Mouse (Mus musculus) kidney, postnatal 0 days (tissue): ENCODE measurements at regions not wholly inside any gene's neighbourhood (a gene's known extent, or its start where the extent isn't known, plus 50 kb on each side); places are given as distances from the start of the nearest gene placed in this dataset.

ENCODE experiments used
- ATAC-seq: fragments of 200-750 bp; cut with Nextera tagmentation; replicated peaks from 2 replicates; pipeline ENCODE4 v1.8.0; 2017; ENCODE audit warnings: low read depth, moderate number of reproducible peaks, moderate TSS enrichment, moderate library complexity; ENCODE audit not compliant: low FRiP score
- DNase-seq: peaks from one replicate; pipeline ENCODE4 v3.0.0-alpha.2; 2016; ENCODE audit warnings: low spot score
- H3K27ac ChIP-seq: fragments of 300-500 bp; sonication (generic); 2 replicates; pipeline ENCODE4 v1.5.1; 2014; ENCODE audit warnings: mild to moderate bottlenecking
- H3K27me3 ChIP-seq: fragments of 300-500 bp; sonication (generic); 2 replicates; pipeline ENCODE4 v1.6.1; 2014; ENCODE audit warnings: low read length, mixed read lengths; ENCODE audit not compliant: insufficient read depth
- H3K36me3 ChIP-seq: fragments of 300-500 bp; sonication (generic); 2 replicates; pipeline ENCODE4 v1.6.1; 2014; ENCODE audit warnings: low read length, mixed read lengths; ENCODE audit not compliant: insufficient read depth
- H3K4me1 ChIP-seq: fragments of 300-500 bp; sonication (generic); replicated peaks from 2 replicates; pipeline ENCODE4 v1.6.1; 2014; ENCODE audit warnings: antibody characterized with exemption, low read length, mixed read lengths; ENCODE audit not compliant: insufficient read depth
- H3K4me2 ChIP-seq: fragments of 300-500 bp; sonication (generic); 2 replicates; pipeline ENCODE4 v1.6.1; 2014; ENCODE audit warnings: mild to moderate bottlenecking, low read length, moderate library complexity, mixed read lengths
- H3K4me3 ChIP-seq: fragments of 300-500 bp; sonication (generic); replicated peaks from 2 replicates; pipeline ENCODE4 v1.5.1; 2014; ENCODE audit warnings: low read depth, low read length
- H3K9ac ChIP-seq: fragments of 300-500 bp; sonication (generic); 2 replicates; pipeline ENCODE4 v1.6.1; 2014; ENCODE audit warnings: low read depth, low read length
- H3K9me3 ChIP-seq: fragments of 300-500 bp; sonication (generic); replicated peaks from 2 replicates; pipeline ENCODE4 v1.6.1; 2016; ENCODE audit warnings: low read length, inconsistent platforms, mixed read lengths
- CTCF ChIP-seq: IDR thresholded peaks from 2 replicates; pipeline ENCODE4 v1.5.1; 2016; ENCODE audit warnings: antibody characterized with exemption, low read depth, mild to moderate bottlenecking, moderate library complexity
- WGBS: fragments of 180-500 bp; shearing (Covaris S2); extraction: QIAGEN DNeasy Blood & Tissue Kit; methylation state at CpG from one replicate; pipeline ENCODE4 v1.1.7; 2014; 5-methylcytosine and 5-hydroxymethylcytosine counted together

DNA sequence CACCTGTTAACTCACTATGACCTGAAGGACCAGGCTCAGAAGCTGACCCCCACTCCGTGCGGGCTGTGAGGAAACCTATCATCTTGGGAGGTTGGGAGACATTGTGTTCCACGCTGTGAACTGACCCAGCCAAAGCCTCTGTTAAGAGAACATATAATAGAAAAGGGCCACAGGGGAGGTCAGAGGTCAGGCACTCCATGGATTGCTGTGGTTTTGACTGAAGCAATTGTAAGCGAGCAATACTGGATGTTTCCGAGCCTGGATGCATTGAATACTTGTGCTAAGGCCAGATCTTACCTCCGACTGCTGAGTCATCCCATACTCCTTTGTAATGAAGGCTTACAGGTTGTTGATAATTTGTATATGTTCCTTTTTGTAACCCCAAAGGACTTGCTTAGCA, 101.0 kb downstream of the Tmx1 start:
- Histone ChIP-seq H3K27ac (no peak overlapping the region), H3K27me3 (no peaks in the 10 kb centered on the region), H3K4me1 (no peaks in the 10 kb centered on the region), H3K9ac (no peak overlapping the region), H3K36me3 (no peaks in the 10 kb centered on the region), H3K4me2 (no peak overlapping the region), H3K4me3 (no peak overlapping the region), H3K9me3 (no peaks in the 10 kb centered on the region)
- 88% methylated on average over 6 of the region's 6 CpGs for WGBS
- DNase-seq, result no peak
- TF ChIP-seq CTCF, result no peak
- ATAC-seq, result no peak

DNA sequence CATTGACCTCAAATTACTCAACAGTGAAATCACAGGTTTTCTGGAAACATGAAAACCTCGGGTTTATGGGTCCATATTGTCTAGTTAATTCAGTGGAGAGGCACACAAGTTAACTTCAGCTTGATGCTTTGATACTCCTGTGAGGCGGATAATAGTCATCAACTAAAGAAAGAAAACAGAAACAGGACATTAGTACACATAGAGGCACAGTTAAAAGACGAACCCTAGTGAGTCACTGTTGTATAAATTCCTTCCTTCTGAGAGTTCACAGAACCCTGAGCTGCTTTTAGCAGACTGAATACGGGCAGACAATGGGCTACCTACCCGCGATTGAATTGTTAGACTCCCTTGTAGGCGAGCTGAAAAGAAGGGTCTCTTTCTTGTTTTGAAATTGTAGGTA, 101.7 kb downstream of the Tmx1 start:
- TF ChIP-seq CTCF, result no peak
- Histone ChIP-seq H3K27ac (no peak overlapping the region), H3K9me3 (no peaks in the 10 kb centered on the region), H3K27me3 (no peaks in the 10 kb centered on the region), H3K4me1 (no peaks in the 10 kb centered on the region), H3K36me3 (no peaks in the 10 kb centered on the region), H3K4me2 (no peak overlapping the region), H3K4me3 (no peak overlapping the region), H3K9ac (no peak overlapping the region)
- DNase-seq, result no peak
- no peak for ATAC-seq
- 68% methylated on average over 7 of the region's 7 CpGs for WGBS

DNA sequence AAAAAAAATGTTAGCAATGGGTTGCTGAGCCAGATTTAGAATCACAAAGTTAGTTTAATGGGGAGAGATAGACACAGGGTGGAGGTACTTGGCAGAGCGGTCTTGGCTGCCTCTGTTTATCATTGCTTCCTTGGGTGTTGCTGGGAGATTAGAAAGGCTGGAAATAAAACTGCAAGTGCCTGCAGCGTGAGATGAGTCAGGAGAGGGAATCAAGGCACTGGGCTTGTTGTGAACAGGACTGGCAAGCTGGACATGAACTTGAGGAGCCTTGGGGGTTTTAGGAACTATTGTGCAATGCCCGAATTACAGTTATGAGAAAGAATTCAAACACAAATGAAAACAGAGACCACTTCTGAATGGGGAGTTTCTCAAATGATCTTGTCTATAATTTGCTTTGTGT, 102.8 kb downstream of the Tmx1 start:
- H3K4me2 ChIP-seq, result no peak overlapping the region
- H3K9me3 ChIP-seq, result no peaks in the 10 kb centered on the region
- ATAC-seq, result no peak
- DNase-seq, result no peak
- no peak overlapping the region for H3K27ac ChIP-seq
- no peak overlapping the region for H3K4me3 ChIP-seq
- TF ChIP-seq CTCF, result no peak
- 75% methylated on average over 3 of the region's 3 CpGs for WGBS
- no peaks in the 10 kb centered on the region for H3K4me1 ChIP-seq
- no peaks in the 10 kb centered on the region for H3K36me3 ChIP-seq
- no peaks in the 10 kb centered on the region for H3K27me3 ChIP-seq
- no peak overlapping the region for H3K9ac ChIP-seq

DNA sequence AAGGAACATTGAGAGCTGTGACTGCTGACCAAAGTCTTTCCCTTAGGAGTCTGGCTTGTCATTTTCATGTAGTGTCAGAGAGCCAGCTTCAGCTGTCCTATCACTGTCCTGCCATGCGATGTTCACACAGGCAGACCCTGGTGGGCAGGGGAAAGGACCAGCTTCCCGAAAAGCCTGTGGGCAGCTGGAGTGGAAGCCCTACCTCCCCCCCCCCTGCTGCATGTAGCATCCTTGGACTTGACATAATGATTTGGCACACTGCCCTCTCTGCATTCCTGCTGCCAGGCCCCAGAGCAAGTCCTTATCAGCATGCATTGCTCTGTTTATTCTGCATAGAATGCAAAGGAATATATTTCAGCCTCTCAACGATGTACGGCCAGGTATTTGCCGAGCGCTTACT, 103.9 kb downstream of the Tmx1 start:
- H3K27ac ChIP-seq, result no peak overlapping the region
- no peak overlapping the region for H3K4me3 ChIP-seq
- no peak for ATAC-seq
- DNase-seq, result no peak
- H3K9ac ChIP-seq, result no peak overlapping the region
- no peak overlapping the region for H3K4me2 ChIP-seq
- TF ChIP-seq CTCF, result no peak
- no peaks in the 10 kb centered on the region for H3K27me3 ChIP-seq
- no peaks in the 10 kb centered on the region for H3K9me3 ChIP-seq
- 77% methylated on average over 6 of the region's 6 CpGs for WGBS
- H3K36me3 ChIP-seq, result no peaks in the 10 kb centered on the region
- H3K4me1 ChIP-seq, result no peaks in the 10 kb centered on the region

DNA sequence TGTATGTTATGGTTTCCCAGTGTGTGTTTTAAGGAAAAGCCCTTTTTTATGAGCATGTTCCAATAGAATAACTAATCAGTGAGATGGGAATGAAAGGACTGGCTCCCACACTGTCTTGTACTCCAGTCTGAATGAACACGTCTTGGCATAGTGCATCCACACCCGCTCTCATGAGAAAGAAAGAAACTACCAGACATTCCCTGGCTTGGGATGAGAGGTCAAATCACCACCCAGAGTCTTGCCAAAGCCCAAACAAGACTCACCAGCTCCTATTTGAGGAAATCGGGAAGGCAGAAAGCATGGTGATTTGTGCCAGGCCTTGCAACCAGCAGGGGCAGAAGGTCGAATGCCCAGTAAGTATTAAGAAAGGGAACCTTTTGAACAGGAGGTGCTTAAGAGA, 110.6 kb downstream of the Tmx1 start:
- H3K4me3 ChIP-seq, result no peak overlapping the region
- no peaks in the 10 kb centered on the region for H3K9me3 ChIP-seq
- H3K4me2 ChIP-seq, result no peak overlapping the region
- no peaks in the 10 kb centered on the region for H3K27me3 ChIP-seq
- DNase-seq, result no peak
- 88% methylated on average over 4 of the region's 4 CpGs for WGBS
- ATAC-seq, result no peak
- no peak overlapping the region for H3K9ac ChIP-seq
- H3K4me1 ChIP-seq, result no peaks in the 10 kb centered on the region
- no peak overlapping the region for H3K27ac ChIP-seq
- H3K36me3 ChIP-seq, result no peaks in the 10 kb centered on the region
- no peak for TF ChIP-seq CTCF

DNA sequence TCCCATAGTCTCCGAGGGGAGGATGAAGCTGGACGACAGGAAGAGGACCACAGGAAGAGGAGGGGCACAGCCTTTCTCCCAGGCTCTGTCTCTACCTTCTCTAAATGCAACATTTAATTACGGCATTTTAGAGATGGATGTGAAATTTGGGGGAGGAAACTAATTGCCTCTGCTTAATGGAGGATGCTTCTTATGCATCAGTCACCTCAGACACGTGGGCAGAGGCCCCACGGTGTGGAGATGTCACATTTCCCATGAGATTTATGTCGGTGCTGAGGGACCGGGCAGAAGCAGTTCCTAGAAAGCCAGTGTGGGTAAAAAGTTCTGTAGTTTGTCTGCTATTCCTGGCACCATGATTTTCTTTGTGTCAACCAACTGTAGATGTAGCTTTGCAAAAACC, 122.8 kb downstream of the Tmx1 start:
- no peaks in the 10 kb centered on the region for H3K27me3 ChIP-seq
- no peak overlapping the region for H3K9ac ChIP-seq
- no peak overlapping the region for H3K4me3 ChIP-seq
- TF ChIP-seq CTCF, result no peak
- peak overlapping the region; percentile 21; the same call in 1 of the 2 replicates for H3K4me2 ChIP-seq
- ATAC-seq, result peak; percentile 73; the same call in 1 of the 2 replicates
- WGBS, result 9% methylated on average over 7 of the region's 7 CpGs
- no peaks in the 10 kb centered on the region for H3K4me1 ChIP-seq
- DNase-seq, result peak; percentile 61
- H3K9me3 ChIP-seq, result no peaks in the 10 kb centered on the region
- H3K36me3 ChIP-seq, result no peaks in the 10 kb centered on the region
- no peak overlapping the region for H3K27ac ChIP-seq

DNA sequence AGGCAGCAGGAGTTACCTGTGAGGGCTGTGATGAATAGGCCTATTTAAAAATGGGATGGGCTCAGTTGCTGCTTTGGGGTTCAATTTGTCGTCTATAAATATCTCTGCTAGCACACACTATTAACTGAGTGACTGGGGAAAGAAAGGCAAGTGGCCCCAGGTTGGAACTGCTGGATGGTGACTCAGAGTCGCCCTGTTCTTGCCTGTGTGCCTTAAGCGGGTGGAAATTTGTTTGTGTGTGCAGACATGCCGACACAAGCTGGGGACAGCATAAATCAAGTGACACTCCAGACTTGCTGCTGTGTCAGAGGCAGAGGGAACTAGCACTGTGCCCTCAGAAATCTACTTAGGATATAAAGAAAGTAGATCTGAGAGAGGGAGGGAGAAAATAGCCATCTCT, 124.9 kb downstream of the Tmx1 start:
- Histone ChIP-seq H3K27ac (no peak overlapping the region), H3K36me3 (no peaks in the 10 kb centered on the region), H3K4me2 (no peak overlapping the region), H3K27me3 (no peaks in the 10 kb centered on the region), H3K9ac (no peak overlapping the region), H3K9me3 (no peaks in the 10 kb centered on the region), H3K4me1 (no peaks in the 10 kb centered on the region), H3K4me3 (no peak overlapping the region)
- no peak for ATAC-seq
- no peak for DNase-seq
- no peak for TF ChIP-seq CTCF
- 46% methylated on average over 4 of the region's 4 CpGs for WGBS
